Mouse (Mus musculus) limb, embryonic 12.5 days (tissue): ENCODE data around the gene Zdhhc7. TPM values are rescaled to one million over a fixed set of nuclear protein-coding genes. Genes with fewer than 3 reads are reported as not detected.

ENCODE experiments used
- ATAC-seq: fragments of 200-750 bp; cut with Nextera tagmentation; 2 replicates; pipeline ENCODE4 v1.8.0; 2017; ENCODE audit warnings: low read depth, moderate TSS enrichment; ENCODE audit not compliant: insufficient number of reproducible peaks, insufficient read depth, low FRiP score, low TSS enrichment
- H3K27ac ChIP-seq: fragments of 300-500 bp; sonication (generic); 2 replicates; pipeline ENCODE4 v1.5.1; 2016; ENCODE audit warnings: mild to moderate bottlenecking, moderate library complexity
- H3K27me3 ChIP-seq: fragments of 300-500 bp; sonication (generic); 2 replicates; pipeline ENCODE4 v1.6.1; 2016; ENCODE audit warnings: mild to moderate bottlenecking, moderate library complexity
- H3K36me3 ChIP-seq: fragments of 300-500 bp; sonication (generic); 2 replicates; pipeline ENCODE4 v1.6.1; 2016; ENCODE audit warnings: mild to moderate bottlenecking, moderate library complexity
- H3K4me1 ChIP-seq: fragments of 300-500 bp; sonication (generic); replicated peaks from 2 replicates; pipeline ENCODE4 v1.6.1; 2016
- H3K4me2 ChIP-seq: fragments of 300-500 bp; sonication (generic); 2 replicates; pipeline ENCODE4 v1.6.1; 2016; ENCODE audit warnings: mild to moderate bottlenecking, moderate library complexity
- H3K4me3 ChIP-seq: fragments of 300-500 bp; sonication (generic); replicated peaks from 2 replicates; pipeline ENCODE4 v1.5.1; 2016; ENCODE audit warnings: mild to moderate bottlenecking
- H3K9ac ChIP-seq: fragments of 300-500 bp; sonication (generic); replicated peaks from 2 replicates; pipeline ENCODE4 v1.6.1; 2016; ENCODE audit warnings: mild to moderate bottlenecking, moderate library complexity
- H3K9me3 ChIP-seq: fragments of 300-500 bp; sonication (generic); 2 replicates; pipeline ENCODE4 v1.6.1; 2016; ENCODE audit warnings: mild to moderate bottlenecking, moderate library complexity
- WGBS: fragments of 180-500 bp; shearing (Covaris S2); methylation state at CpG from one replicate; pipeline ENCODE4 v1.1.7; 2016; 5-methylcytosine and 5-hydroxymethylcytosine counted together
- polyA plus RNA-seq: library from polyadenylated mRNA; unstranded; fragments of >200 nt; fragmentation: Nextera tagmentation; extraction: Ambion mirVana; gene quantifications from 2 replicates; pipeline ENCODE4 v1.2.1, GENCODE M21; 2016

Gene Zdhhc7
- polyA plus RNA-seq, 1 experiment from 2014 or later: 28.7 TPM

- 83% methylated on average over 8 of the region's 8 CpGs for WGBS
- Histone ChIP-seq H3K9ac (no peak overlapping the region), H3K27ac (no peak overlapping the region), H3K27me3 (peaks cover 20% of the 10 kb centered on the region; the same call in 1 of the 2 replicates), H3K9me3 (no peaks in the 10 kb centered on the region), H3K4me2 (no peak overlapping the region), H3K4me1 (no peaks in the 10 kb centered on the region), H3K36me3 (no peaks in the 10 kb centered on the region), H3K4me3 (no peak overlapping the region)
- no peak for ATAC-seq
Measured at GRCm38 (mm10) chr8:120131158-120131557, 29.9 kb upstream of the Zdhhc7 start.

DNA sequence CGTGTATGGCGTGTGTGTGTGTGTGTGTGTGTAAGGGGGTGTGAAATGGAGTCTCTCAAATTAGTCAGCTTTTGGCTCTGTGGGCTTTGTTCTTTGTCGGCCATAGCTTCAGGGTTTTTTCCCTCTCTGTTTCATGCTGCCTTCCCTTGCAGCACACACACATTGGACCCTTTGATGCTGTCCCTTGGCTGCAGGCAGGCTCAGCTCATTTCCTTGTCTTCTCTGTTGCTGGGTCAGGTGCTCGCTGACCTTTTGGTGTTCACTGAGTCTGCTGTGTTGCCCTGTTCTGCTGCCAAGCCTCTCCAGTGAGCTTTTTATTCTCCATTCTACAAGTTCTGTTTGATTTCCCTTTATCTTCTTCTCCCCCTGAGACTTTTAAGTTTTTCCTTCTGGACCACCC is 28.3 kb upstream of the Zdhhc7 start:
- Histone ChIP-seq H3K4me2 (no peak overlapping the region), H3K27me3 (peaks cover 20% of the 10 kb centered on the region; the same call in 1 of the 2 replicates), H3K4me3 (no peak overlapping the region), H3K9ac (no peak overlapping the region), H3K9me3 (no peaks in the 10 kb centered on the region), H3K4me1 (0 out of 2 replicates have a peak, but pooled peaks cover 6% of the 10 kb centered on the region), H3K27ac (no peak overlapping the region), H3K36me3 (no peaks in the 10 kb centered on the region)
- 58% methylated on average over 4 of the region's 4 CpGs for WGBS
- ATAC-seq: no peak

GRCm38 (mm10) chr8:120126357-120127161 is 25.3 kb upstream of the Zdhhc7 start:
- H3K27ac ChIP-seq: 0 out of 2 replicates have a peak overlapping the region, but pooled peaks have one; percentile 4

GRCm38 (mm10) chr8:120124836-120125389 is 23.6 kb upstream of the Zdhhc7 start:
- Histone ChIP-seq H3K9me3 (no peaks in the 10 kb centered on the region), H3K27me3 (peaks cover 24% of the 10 kb centered on the region; the same call in 1 of the 2 replicates), H3K4me2 (no peak overlapping the region), H3K36me3 (no peaks in the 10 kb centered on the region), H3K9ac (no peak overlapping the region), H3K27ac (no peak overlapping the region; the same call in 1 of the 2 replicates), H3K4me1 (0 out of 2 replicates have a peak, but pooled peaks cover 14% of the 10 kb centered on the region), H3K4me3 (no peak overlapping the region)
- 64% methylated on average over 7 of the region's 7 CpGs for WGBS
- no peak for ATAC-seq

More at GRCm38 (mm10) chr8:120126357-120127161, 25.3 kb upstream of the Zdhhc7 start:
- no peak overlapping the region for H3K4me2 ChIP-seq
- no peak overlapping the region for H3K9ac ChIP-seq
- no peak for ATAC-seq
- no peaks in the 10 kb centered on the region for H3K36me3 ChIP-seq
- H3K4me1 ChIP-seq: 0 out of 2 replicates have a peak, but pooled peaks cover 7% of the 10 kb centered on the region
- no peaks in the 10 kb centered on the region for H3K9me3 ChIP-seq
- WGBS: 52% methylated on average over 14 of the region's 14 CpGs
- H3K27me3 ChIP-seq: peaks cover 21% of the 10 kb centered on the region; the same call in 1 of the 2 replicates
- H3K4me3 ChIP-seq: no peak overlapping the region

- Histone ChIP-seq H3K4me1 (0 out of 2 replicates have a peak, but pooled peaks cover 14% of the 10 kb centered on the region), H3K9me3 (no peaks in the 10 kb centered on the region), H3K4me2 (no peak overlapping the region), H3K36me3 (no peaks in the 10 kb centered on the region), H3K4me3 (no peak overlapping the region), H3K27me3 (peaks cover 28% of the 10 kb centered on the region; the same call in 1 of the 2 replicates), H3K9ac (no peak overlapping the region), H3K27ac (no peak overlapping the region)
- 37% methylated on average over 6 of the region's 6 CpGs for WGBS
- no peak for ATAC-seq
Measured at GRCm38 (mm10) chr8:120124261-120124660, 23.0 kb upstream of the Zdhhc7 start.

GRCm38 (mm10) chr8:120120951-120121350 is 19.7 kb upstream of the Zdhhc7 start:
- Histone ChIP-seq H3K27ac (no peak overlapping the region), H3K9me3 (no peaks in the 10 kb centered on the region), H3K4me1 (0 out of 2 replicates have a peak, but pooled peaks cover 12% of the 10 kb centered on the region), H3K27me3 (peaks cover 42% of the 10 kb centered on the region), H3K9ac (no peak overlapping the region), H3K4me2 (no peak overlapping the region), H3K36me3 (no peaks in the 10 kb centered on the region), H3K4me3 (no peak overlapping the region)
- WGBS: 40% methylated on average over 5 of the region's 5 CpGs
- no peak for ATAC-seq

- no peak overlapping the region for H3K4me3 ChIP-seq
- no peak overlapping the region for H3K9ac ChIP-seq
- no peak overlapping the region for H3K4me2 ChIP-seq
- H3K4me1 ChIP-seq: 0 out of 2 replicates have a peak, but pooled peaks cover 8% of the 10 kb centered on the region
- WGBS: 84% methylated on average over 6 of the region's 6 CpGs
- H3K36me3 ChIP-seq: no peaks in the 10 kb centered on the region
- H3K27ac ChIP-seq: no peak overlapping the region
- ATAC-seq: no peak
- H3K9me3 ChIP-seq: no peaks in the 10 kb centered on the region
- peaks cover 52% of the 10 kb centered on the region for H3K27me3 ChIP-seq
Measured at GRCm38 (mm10) chr8:120119931-120120330, 18.6 kb upstream of the Zdhhc7 start.

DNA sequence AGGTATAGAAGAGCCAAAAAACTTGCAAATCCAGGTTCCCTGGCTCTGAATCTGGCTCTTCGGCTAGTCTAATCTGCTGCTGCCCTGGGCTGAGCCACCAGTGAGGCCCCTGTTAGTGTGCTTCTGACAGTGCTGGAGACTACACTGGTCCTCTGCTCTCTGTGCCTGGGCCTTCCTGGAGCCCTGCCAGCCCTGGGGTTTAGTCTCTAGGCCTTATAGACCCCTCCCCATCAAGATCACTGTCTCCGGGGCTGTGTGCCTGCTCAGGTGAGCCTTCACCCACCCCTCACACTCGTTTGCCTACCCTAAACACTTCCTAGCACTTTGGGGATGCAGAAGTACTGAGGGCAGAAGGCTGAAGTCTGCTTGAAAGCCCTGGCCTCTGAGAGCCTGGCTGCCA is 18.1 kb upstream of the Zdhhc7 start:
- H3K27me3 ChIP-seq: peaks cover 57% of the 10 kb centered on the region
- no peaks in the 10 kb centered on the region for H3K36me3 ChIP-seq
- H3K4me1 ChIP-seq: peaks cover 10% of the 10 kb centered on the region
- 70% methylated on average over 3 of the region's 3 CpGs for WGBS
- H3K4me2 ChIP-seq: no peak overlapping the region
- no peak overlapping the region for H3K4me3 ChIP-seq
- H3K9ac ChIP-seq: no peak overlapping the region
- no peaks in the 10 kb centered on the region for H3K9me3 ChIP-seq
- no peak overlapping the region for H3K27ac ChIP-seq
- no peak for ATAC-seq

DNA sequence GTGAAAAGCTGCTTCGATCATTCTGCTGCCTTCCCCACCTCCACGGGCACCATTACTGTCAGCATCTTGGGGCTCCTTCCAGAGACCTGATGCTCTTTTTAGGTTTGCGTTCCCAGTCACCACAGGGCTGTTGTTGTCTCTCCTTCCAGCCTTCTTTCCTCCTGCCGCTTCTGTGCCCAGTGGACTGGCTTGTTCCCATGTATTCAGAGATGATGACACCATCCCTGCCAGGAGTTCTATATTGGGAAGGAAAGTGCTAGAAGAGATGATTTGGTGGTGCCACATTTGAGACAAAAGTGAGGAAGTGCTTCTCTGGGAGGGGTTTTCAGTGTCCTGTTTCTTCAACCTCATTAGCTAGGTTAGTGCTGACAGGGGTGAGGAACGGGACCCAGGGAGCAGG is 17.6 kb upstream of the Zdhhc7 start:
- H3K4me2 ChIP-seq: no peak overlapping the region
- peaks cover 61% of the 10 kb centered on the region for H3K27me3 ChIP-seq
- no peaks in the 10 kb centered on the region for H3K9me3 ChIP-seq
- H3K4me1 ChIP-seq: peaks cover 14% of the 10 kb centered on the region
- no peak overlapping the region for H3K4me3 ChIP-seq
- no peaks in the 10 kb centered on the region for H3K36me3 ChIP-seq
- 76% methylated on average over 5 of the region's 5 CpGs for WGBS
- no peak for ATAC-seq
- H3K9ac ChIP-seq: no peak overlapping the region
- H3K27ac ChIP-seq: no peak overlapping the region

DNA sequence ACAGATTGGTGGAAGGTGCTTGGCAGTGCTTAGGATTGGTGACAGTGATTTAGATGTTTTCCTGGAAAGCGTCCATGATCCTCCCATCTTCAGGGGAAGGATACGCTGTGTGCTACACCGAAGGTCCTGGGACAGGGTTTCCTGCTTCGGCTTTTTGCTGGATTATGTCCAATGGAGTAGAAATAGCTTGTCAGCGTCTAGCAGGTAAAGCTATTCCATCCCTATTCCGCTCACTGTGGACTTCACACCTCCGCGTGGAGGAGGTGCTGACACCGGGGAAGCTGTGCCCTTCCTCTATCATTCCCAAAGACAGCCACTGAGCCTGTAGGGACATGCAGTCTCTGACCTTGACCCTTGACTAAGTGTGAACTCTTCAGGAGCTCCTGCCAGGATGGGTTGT is 16.9 kb upstream of the Zdhhc7 start:
- no peak for ATAC-seq
- no peak overlapping the region for H3K9ac ChIP-seq
- H3K4me1 ChIP-seq: peaks cover 17% of the 10 kb centered on the region
- no peak overlapping the region for H3K27ac ChIP-seq
- H3K36me3 ChIP-seq: no peaks in the 10 kb centered on the region
- H3K9me3 ChIP-seq: no peaks in the 10 kb centered on the region
- no peak overlapping the region for H3K4me3 ChIP-seq
- 86% methylated on average over 9 of the region's 9 CpGs for WGBS
- H3K4me2 ChIP-seq: no peak overlapping the region
- peaks cover 61% of the 10 kb centered on the region for H3K27me3 ChIP-seq

DNA sequence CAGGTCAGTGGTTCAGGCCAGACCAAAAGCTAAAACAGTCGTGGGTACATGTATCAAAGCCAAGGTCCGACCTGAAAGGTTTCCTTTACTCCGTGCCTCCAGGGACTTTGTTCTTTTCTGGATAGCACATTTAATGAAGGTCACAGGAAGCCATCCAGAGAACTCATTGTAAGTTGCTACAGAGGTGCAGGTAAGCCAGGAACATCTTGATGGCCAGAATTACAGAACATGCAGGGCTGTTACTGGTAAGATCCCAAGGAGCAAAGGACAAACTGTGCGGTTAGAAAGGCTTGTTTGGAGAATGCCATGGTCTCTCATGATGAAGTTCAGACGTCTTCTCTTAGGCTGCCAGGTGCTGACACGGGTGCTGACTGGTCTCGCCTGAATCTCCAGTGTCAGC is 15.3 kb upstream of the Zdhhc7 start:
- Histone ChIP-seq H3K27me3 (peaks cover 68% of the 10 kb centered on the region), H3K4me3 (no peak overlapping the region), H3K4me1 (peaks cover 22% of the 10 kb centered on the region), H3K27ac (no peak overlapping the region), H3K4me2 (no peak overlapping the region), H3K36me3 (no peaks in the 10 kb centered on the region), H3K9me3 (no peaks in the 10 kb centered on the region), H3K9ac (no peak overlapping the region)
- ATAC-seq: no peak
- 73% methylated on average over 7 of the region's 7 CpGs for WGBS
